Mouse (Mus musculus) C2C12 (cell line): ENCODE data around the gene Fnip2.

ENCODE experiments used
- CTCF ChIP-seq: IDR thresholded peaks from one replicate; pipeline ENCODE4 v1.5.1; 2011; ENCODE audit not compliant: control insufficient read depth, insufficient read depth, insufficient read length
- FOSL1 ChIP-seq: IDR thresholded peaks from one replicate; pipeline ENCODE4 v1.8.0; 2011; ENCODE audit warnings: mild to moderate bottlenecking, low read length; ENCODE audit not compliant: poor library complexity, insufficient read depth, severe bottlenecking
- MAX ChIP-seq: IDR thresholded peaks from one replicate; pipeline ENCODE4 v1.6.1; 2011; ENCODE audit warnings: mild to moderate bottlenecking, control low read depth
- MYOD1 ChIP-seq: IDR thresholded peaks from one replicate; pipeline ENCODE4 v1.6.1; 2011; ENCODE audit warnings: low read depth; ENCODE audit not compliant: control insufficient read depth, insufficient read length
- USF1 ChIP-seq: IDR thresholded peaks from one replicate; pipeline ENCODE4 v1.6.1; 2011; ENCODE audit warnings: low read depth, mild to moderate bottlenecking, control low read depth, moderate library complexity

DNA sequence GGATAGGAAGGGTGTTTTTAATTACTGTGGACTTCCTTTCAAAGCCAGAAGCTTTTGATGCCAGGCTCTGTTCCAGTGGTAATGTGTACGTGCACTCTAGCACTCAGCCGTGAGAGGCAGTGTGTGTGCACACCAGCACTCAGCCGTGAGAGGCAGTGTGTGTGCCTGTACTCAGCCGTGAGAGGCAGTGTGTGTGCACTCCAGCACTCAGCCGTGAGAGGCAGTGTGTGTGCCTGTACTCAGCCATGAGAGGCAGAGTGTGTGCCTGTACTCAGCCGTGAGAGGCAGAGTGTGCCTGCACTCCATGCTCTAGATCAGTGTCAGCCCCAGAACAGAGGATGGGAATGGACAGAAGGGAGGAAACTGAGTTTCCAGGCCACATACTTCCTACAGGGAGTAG, 70.9 kb downstream of the Fnip2 start:
- no peak for TF ChIP-seq CTCF
- TF ChIP-seq MAX: no peak
- no peak for TF ChIP-seq USF1
- no peak for TF ChIP-seq FOSL1
- TF ChIP-seq MYOD1: no peak
